Mouse (Mus musculus): ENCODE data around the gene Slc28a1. TPM values are rescaled to one million over a fixed set of nuclear protein-coding genes. Genes with fewer than 3 reads are reported as not detected.
"Not testable (repeated sequence)": the region's sequence is repeated elsewhere in the genome, so short reads cannot be mapped to it uniquely, and the experiment has no call there.

The Slc28a1 gene
- polyA plus RNA-seq, 1 experiment from 2014 or later: 0.14 TPM

GRCm38 (mm10) chr7:81143056-81143455 lies 28.5 kb downstream of the Slc28a1 start:
- not testable (repeated sequence) for H3K36me3 ChIP-seq; H3K4me3 ChIP-seq; H3K27ac ChIP-seq; H3K4me1 ChIP-seq (replicated peaks); H3K27me3 ChIP-seq; H3K9me3 ChIP-seq (replicated peaks); ATAC-seq (replicated peaks; ENCODE audit: insufficient number of reproducible peaks, insufficient read depth, low FRiP score, low read depth); H3K9ac ChIP-seq; H3K4me2 ChIP-seq
- 63% methylated on average over 4 of the region's 4 CpGs for WGBS

DNA sequence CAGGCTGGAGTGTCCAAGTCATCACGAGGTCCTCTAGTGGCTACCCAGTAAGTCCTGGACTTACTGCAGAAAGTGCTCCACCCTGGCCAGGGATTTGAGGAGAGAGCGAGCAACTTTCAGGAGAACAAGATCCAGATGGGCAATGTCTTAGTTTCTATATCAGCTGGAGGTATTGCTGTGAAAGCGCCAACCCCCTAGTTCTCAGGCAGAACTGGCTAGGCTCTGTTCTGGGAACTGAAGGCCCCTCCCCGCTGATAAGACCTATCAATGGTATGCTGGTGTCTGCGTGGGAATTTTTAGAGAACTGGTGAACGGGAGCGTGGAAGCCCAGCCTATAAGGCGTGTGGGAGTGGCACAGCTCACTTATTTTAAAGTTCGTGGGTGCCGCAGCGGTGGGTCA lies 35.2 kb downstream of the Slc28a1 start:
- 0 out of 2 replicates have a peak, but pooled peaks cover 3% of the 10 kb centered on the region for H3K9me3 ChIP-seq (replicated peaks)
- H3K4me2 ChIP-seq: no peak overlapping the region
- H3K36me3 ChIP-seq: no peaks in the 10 kb centered on the region
- peak overlapping the region; percentile 40; the same call in 1 of the 2 replicates for H3K27ac ChIP-seq
- H3K27me3 ChIP-seq: no peaks in the 10 kb centered on the region
- H3K4me1 ChIP-seq (replicated peaks): peaks cover 6% of the 10 kb centered on the region; the same call in 1 of the 2 replicates
- 45% methylated on average over 11 of the region's 11 CpGs for WGBS
- H3K4me3 ChIP-seq: no peak overlapping the region
- ATAC-seq (replicated peaks; ENCODE audit: insufficient number of reproducible peaks, insufficient read depth, low FRiP score, low read depth): peak; percentile 60; the same call in 1 of the 2 replicates
- H3K9ac ChIP-seq: no peak overlapping the region

DNA sequence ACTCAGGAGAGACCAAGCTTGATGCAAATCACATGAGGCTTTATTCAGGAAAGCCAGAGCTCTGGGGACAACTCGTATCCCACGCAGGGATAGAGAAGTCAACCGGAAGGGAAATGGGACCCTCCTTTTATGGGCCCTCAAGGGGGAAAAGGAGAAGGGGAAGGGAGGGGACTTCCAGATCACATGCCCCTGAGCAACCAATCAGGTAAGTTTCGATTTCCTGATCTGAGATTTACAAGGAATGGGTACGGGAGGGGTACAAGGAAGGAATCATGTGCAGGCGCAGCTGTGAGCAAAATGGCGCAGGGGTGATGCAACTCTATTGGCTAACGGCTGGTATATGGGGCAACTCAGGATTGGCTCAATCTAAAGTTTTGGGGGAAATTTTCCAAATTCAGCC lies 36.6 kb downstream of the Slc28a1 start:
- no peak for ATAC-seq (replicated peaks; ENCODE audit: insufficient number of reproducible peaks, insufficient read depth, low FRiP score, low read depth)

DNA sequence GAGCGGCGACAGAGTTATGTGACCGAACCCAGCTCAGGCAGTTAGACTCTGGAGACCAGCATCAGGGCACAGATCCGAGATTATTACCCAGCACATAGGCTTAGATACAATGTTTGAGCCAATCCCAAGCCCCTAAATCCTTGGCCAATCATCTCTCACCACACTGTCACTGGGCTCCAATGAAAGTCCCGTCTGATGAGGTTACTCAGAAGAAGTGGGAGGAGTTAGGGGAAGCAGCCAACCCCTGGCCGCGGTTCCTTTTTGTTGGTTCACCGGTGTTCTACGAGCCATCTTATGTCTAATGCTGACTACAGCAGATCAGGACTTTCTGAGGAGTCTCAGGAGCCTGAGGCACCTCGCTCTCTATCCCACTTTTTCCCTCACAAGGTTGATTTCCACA lies 37.7 kb downstream of the Slc28a1 start:
- 92% methylated on average over 10 of the region's 10 CpGs for WGBS
- no peaks in the 10 kb centered on the region for H3K36me3 ChIP-seq
- no peak overlapping the region for H3K9ac ChIP-seq
- H3K4me3 ChIP-seq: no peak overlapping the region
- ATAC-seq (replicated peaks; ENCODE audit: insufficient number of reproducible peaks, insufficient read depth, low FRiP score, low read depth): no peak
- H3K4me1 ChIP-seq (replicated peaks): peaks cover 9% of the 10 kb centered on the region; the same call in 1 of the 2 replicates
- H3K27me3 ChIP-seq: no peaks in the 10 kb centered on the region
- H3K4me2 ChIP-seq: no peak overlapping the region
- no peak overlapping the region for H3K27ac ChIP-seq
- H3K9me3 ChIP-seq (replicated peaks): 0 out of 2 replicates have a peak, but pooled peaks cover 3% of the 10 kb centered on the region

More for the DNA sequence above, 36.6 kb downstream of the Slc28a1 start:
- no peak overlapping the region for H3K4me2 ChIP-seq
- no peaks in the 10 kb centered on the region for H3K36me3 ChIP-seq
- no peak overlapping the region for H3K4me3 ChIP-seq
- no peaks in the 10 kb centered on the region for H3K27me3 ChIP-seq
- H3K4me1 ChIP-seq (replicated peaks): peaks cover 9% of the 10 kb centered on the region; the same call in 1 of the 2 replicates
- 0 out of 2 replicates have a peak, but pooled peaks cover 3% of the 10 kb centered on the region for H3K9me3 ChIP-seq (replicated peaks)
- H3K27ac ChIP-seq: no peak overlapping the region
- 95% methylated on average over 8 of the region's 8 CpGs for WGBS
- no peak overlapping the region for H3K9ac ChIP-seq

DNA sequence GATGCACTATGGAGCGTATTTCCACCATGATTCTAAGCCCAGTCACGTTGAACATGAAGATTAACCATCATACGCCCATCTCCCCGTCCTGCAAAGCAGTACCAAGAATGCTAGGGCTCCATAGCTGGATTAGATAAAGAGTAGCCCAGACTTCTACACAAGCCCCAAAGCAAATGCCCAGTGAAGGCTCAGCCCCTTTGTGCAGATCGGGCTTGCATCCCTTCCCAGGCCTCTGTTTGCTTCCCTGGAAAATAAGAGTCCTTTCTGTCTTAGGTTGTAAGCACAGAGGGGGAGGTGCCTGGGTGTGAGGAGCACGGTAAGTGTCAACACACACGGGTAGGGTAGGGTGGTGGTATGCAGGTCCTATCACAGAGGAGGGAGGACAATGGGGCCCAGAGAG lies 38.2 kb downstream of the Slc28a1 start:
- H3K4me3 ChIP-seq: no peak overlapping the region
- H3K27me3 ChIP-seq: no peaks in the 10 kb centered on the region
- H3K4me1 ChIP-seq (replicated peaks): peaks cover 9% of the 10 kb centered on the region; the same call in 1 of the 2 replicates
- 0 out of 2 replicates have a peak, but pooled peaks cover 3% of the 10 kb centered on the region for H3K9me3 ChIP-seq (replicated peaks)
- ATAC-seq (replicated peaks; ENCODE audit: insufficient number of reproducible peaks, insufficient read depth, low FRiP score, low read depth): no peak
- no peak overlapping the region for H3K9ac ChIP-seq
- no peak overlapping the region for H3K4me2 ChIP-seq
- 70% methylated on average over 7 of the region's 7 CpGs for WGBS
- H3K27ac ChIP-seq: no peak overlapping the region
- H3K36me3 ChIP-seq: no peaks in the 10 kb centered on the region

DNA sequence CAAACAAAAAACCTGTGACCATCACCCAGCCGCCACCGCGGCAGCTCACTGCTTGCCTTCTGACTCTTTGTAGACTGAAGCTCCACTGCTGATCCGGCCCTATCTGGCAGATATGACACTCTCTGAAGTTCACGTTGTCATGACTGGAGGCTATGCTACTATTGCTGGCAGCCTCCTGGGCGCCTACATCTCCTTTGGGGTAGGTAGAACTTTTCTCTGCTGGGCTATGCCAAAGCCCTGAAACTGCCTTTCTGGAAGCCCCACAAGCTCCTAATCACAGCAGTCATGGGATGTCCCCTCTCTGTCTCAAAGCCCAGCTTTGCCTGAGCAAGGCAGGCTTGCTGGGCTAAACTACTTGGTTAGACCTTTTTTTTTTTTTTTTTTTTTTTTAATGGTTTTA lies 38.7 kb downstream of the Slc28a1 start:
- no peak for ATAC-seq (replicated peaks; ENCODE audit: insufficient number of reproducible peaks, insufficient read depth, low FRiP score, low read depth)

DNA sequence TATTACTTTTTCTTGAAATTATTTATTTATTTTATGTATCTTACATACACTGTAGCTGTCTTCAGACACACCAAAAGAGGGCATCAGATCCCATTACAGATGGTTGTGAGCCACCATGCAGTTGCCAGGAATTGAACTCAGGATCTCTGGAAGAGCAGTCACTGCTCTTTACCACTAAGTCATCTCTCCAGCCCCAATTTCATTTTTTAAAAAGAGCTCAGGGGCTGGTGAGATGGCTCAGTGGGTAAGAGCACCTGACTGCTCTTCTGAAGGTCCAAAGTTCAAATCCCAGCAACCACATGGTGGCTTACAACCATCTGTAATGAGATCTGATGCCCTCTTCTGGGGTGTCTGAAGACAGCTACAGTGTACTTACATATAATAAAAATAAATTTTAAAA lies 39.6 kb downstream of the Slc28a1 start:
- not testable (repeated sequence) for H3K4me2 ChIP-seq; H3K27me3 ChIP-seq; H3K27ac ChIP-seq; ATAC-seq (replicated peaks; ENCODE audit: insufficient number of reproducible peaks, insufficient read depth, low FRiP score, low read depth); H3K4me1 ChIP-seq (replicated peaks); H3K9me3 ChIP-seq (replicated peaks); H3K9ac ChIP-seq; H3K36me3 ChIP-seq; H3K4me3 ChIP-seq

More for the DNA sequence above, 38.7 kb downstream of the Slc28a1 start:
- H3K36me3 ChIP-seq: no peaks in the 10 kb centered on the region
- H3K27me3 ChIP-seq: no peaks in the 10 kb centered on the region
- peaks cover 9% of the 10 kb centered on the region; the same call in 1 of the 2 replicates for H3K4me1 ChIP-seq (replicated peaks)
- H3K4me3 ChIP-seq: no peak overlapping the region
- 61% methylated on average over 6 of the region's 6 CpGs for WGBS
- H3K9ac ChIP-seq: no peak overlapping the region
- no peak overlapping the region for H3K4me2 ChIP-seq
- H3K27ac ChIP-seq: no peak overlapping the region
- 0 out of 2 replicates have a peak, but pooled peaks cover 3% of the 10 kb centered on the region for H3K9me3 ChIP-seq (replicated peaks)

GRCm38 (mm10) chr7:81154960-81155359 lies 40.4 kb downstream of the Slc28a1 start:
- Histone ChIP-seq H3K27ac (no peak overlapping the region), H3K4me2 (no peak overlapping the region), H3K9me3 (replicated peaks) (0 out of 2 replicates have a peak, but pooled peaks cover 3% of the 10 kb centered on the region), H3K4me3 (no peak overlapping the region), H3K4me1 (replicated peaks) (peaks cover 5% of the 10 kb centered on the region; the same call in 1 of the 2 replicates), H3K36me3 (no peaks in the 10 kb centered on the region), H3K9ac (no peak overlapping the region), H3K27me3 (no peaks in the 10 kb centered on the region)
- ATAC-seq (replicated peaks; ENCODE audit: insufficient number of reproducible peaks, insufficient read depth, low FRiP score, low read depth): peak; percentile 49
- 1% methylated on average over 3 of the region's 3 CpGs for WGBS

- Histone ChIP-seq H3K4me2 (no peak overlapping the region), H3K4me3 (no peak overlapping the region), H3K4me1 (replicated peaks) (peaks cover 3% of the 10 kb centered on the region; the same call in 1 of the 2 replicates), H3K9me3 (replicated peaks) (no peaks in the 10 kb centered on the region), H3K27ac (no peak overlapping the region), H3K27me3 (no peaks in the 10 kb centered on the region), H3K9ac (no peak overlapping the region), H3K36me3 (no peaks in the 10 kb centered on the region)
- 53% methylated on average over 7 of the region's 7 CpGs for WGBS
- ATAC-seq (replicated peaks; ENCODE audit: insufficient number of reproducible peaks, insufficient read depth, low FRiP score, low read depth): no peak
Observed at GRCm38 (mm10) chr7:81158933-81159332, 44.3 kb downstream of the Slc28a1 start.

- H3K36me3 ChIP-seq: no peaks in the 10 kb centered on the region
- 70% methylated on average over 9 of the region's 9 CpGs for WGBS
- ATAC-seq (replicated peaks; ENCODE audit: insufficient number of reproducible peaks, insufficient read depth, low FRiP score, low read depth): no peak
Observed at GRCm38 (mm10) chr7:81161666-81162065, 47.1 kb downstream of the Slc28a1 start.

DNA sequence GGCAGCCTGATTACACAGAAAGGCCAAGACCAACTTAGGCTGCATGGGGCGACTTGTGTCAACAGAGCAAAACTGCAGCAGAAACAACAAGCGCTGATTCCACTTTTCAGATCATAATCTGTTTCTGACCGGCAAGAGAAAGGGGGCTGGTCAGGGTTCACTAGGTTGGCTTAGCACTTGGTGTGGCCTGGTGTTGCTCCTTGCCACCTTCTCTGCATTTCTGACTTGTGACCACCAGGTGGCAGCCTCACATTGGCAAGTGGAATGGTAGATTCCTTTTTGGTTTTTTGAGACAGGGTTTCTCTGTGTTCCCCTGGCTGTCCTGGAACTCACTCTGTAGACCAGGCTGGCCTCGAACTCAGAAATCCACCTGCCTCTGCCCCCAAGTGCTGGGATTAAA lies 47.7 kb downstream of the Slc28a1 start:
- WGBS: 33% methylated on average over 4 of the region's 4 CpGs
- no peaks in the 10 kb centered on the region for H3K36me3 ChIP-seq
- no peak overlapping the region for H3K9ac ChIP-seq
- no peaks in the 10 kb centered on the region for H3K4me1 ChIP-seq (replicated peaks)
- no peak for ATAC-seq (replicated peaks; ENCODE audit: insufficient number of reproducible peaks, insufficient read depth, low FRiP score, low read depth)
- no peak overlapping the region for H3K27ac ChIP-seq
- H3K4me2 ChIP-seq: no peak overlapping the region
- no peaks in the 10 kb centered on the region for H3K9me3 ChIP-seq (replicated peaks)
- no peaks in the 10 kb centered on the region for H3K27me3 ChIP-seq
- H3K4me3 ChIP-seq: no peak overlapping the region

More at GRCm38 (mm10) chr7:81161666-81162065, 47.1 kb downstream of the Slc28a1 start:
- Histone ChIP-seq H3K4me2 (no peak overlapping the region), H3K4me3 (no peak overlapping the region), H3K9ac (no peak overlapping the region), H3K27ac (no peak overlapping the region), H3K9me3 (replicated peaks) (no peaks in the 10 kb centered on the region), H3K27me3 (no peaks in the 10 kb centered on the region), H3K4me1 (replicated peaks) (no peaks in the 10 kb centered on the region)

DNA sequence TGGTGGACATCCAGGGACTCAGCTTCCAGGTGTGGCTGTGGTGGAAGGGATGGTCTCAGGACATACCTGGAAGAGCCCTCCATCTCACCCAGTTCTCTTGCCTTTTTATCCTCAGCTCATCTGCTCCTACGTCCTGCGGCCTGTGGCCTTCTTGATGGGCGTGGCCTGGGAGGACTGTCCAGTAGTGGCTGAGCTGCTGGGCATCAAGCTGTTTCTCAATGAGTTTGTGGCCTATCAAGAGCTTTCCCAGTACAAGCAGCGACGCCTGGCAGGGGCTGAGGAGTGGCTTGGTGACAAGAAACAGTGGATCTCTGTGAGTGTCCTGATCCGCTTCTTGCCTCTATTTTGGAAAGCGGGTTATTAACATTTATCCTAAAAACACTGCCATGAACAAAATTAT lies 49.8 kb downstream of the Slc28a1 start:
- H3K4me1 ChIP-seq (replicated peaks): no peaks in the 10 kb centered on the region
- no peak overlapping the region for H3K9ac ChIP-seq
- no peaks in the 10 kb centered on the region for H3K9me3 ChIP-seq (replicated peaks)
- ATAC-seq (replicated peaks; ENCODE audit: insufficient number of reproducible peaks, insufficient read depth, low FRiP score, low read depth): no peak
- no peak overlapping the region for H3K4me2 ChIP-seq
- no peak overlapping the region for H3K4me3 ChIP-seq
- H3K36me3 ChIP-seq: no peaks in the 10 kb centered on the region
- 0 out of 2 replicates have a peak, but pooled peaks cover 3% of the 10 kb centered on the region for H3K27me3 ChIP-seq
- WGBS: 66% methylated on average over 7 of the region's 7 CpGs
- H3K27ac ChIP-seq: no peak overlapping the region
